Mouse (Mus musculus) liver, adult 2 months (tissue): ENCODE measurements around the gene Ctu1.

ENCODE experiments used
- CTCF ChIP-seq: fragments of 200-500 bp; IDR thresholded peaks from 2 replicates; pipeline ENCODE4 v1.5.1; 2011; ENCODE audit warnings: low read depth, low read length, control low read depth
- POLR2A ChIP-seq: fragments of 200-500 bp; IDR thresholded peaks from 2 replicates; pipeline ENCODE4 v1.6.1; 2011; ENCODE audit warnings: low read length, control low read depth; ENCODE audit not compliant: insufficient read depth; ENCODE audit errors: extremely low read depth

- TF ChIP-seq CTCF (no peak), POLR2A (no peak)
Observed at GRCm38 (mm10) chr7:43690118-43690517, 18.3 kb downstream of the Ctu1 start, which contains the start of gene Klk14.
